Mouse (Mus musculus) natural killer cell, adult 2 months (primary cell): ENCODE measurements at regions not wholly inside any gene's neighbourhood (a gene's known extent, or its start where the extent isn't known, plus 50 kb on each side); places are given as distances from the start of the nearest gene placed in this dataset.
A peak's percentile ranks its signal among the peaks of the same experiment; 100 is the strongest.

Experiments
- DNase-seq, 2 experiments: peaks; one replicate each; pipeline ENCODE4 v3.0.0; 2022; ENCODE audit warnings: low spot score in 2 of 2

DNA sequence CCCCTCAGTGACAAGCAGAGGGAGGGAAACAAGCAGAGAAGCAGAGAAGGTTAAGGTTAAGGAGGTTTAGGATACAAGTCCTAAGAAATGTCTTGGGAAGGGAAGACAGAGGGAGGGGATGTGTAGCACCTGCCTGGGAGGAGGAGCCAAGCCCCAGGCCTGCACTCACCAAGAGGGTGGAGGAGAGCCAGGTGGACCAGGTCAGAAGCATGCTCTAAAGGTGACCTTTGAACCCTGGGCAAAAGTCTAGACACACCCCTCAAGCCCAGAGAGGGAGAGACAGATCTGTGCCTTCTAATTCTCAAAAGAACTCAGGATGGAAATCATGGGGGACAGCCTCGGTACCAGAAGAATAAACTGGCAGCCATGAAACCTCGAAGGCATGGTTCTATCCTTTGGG is 54.4 kb upstream of the Calm2 start:
- DNase-seq: no peak

GRCm38 (mm10) chr17:87501687-87502387 is 55.1 kb upstream of the Calm2 start:
- DNase-seq: no peak

GRCm38 (mm10) chr17:87502388-87503369 is 55.9 kb upstream of the Calm2 start:
- DNase-seq: no peak

GRCm38 (mm10) chr17:87503491-87503890 is 56.8 kb upstream of the Calm2 start:
- DNase-seq: no peak

DNA sequence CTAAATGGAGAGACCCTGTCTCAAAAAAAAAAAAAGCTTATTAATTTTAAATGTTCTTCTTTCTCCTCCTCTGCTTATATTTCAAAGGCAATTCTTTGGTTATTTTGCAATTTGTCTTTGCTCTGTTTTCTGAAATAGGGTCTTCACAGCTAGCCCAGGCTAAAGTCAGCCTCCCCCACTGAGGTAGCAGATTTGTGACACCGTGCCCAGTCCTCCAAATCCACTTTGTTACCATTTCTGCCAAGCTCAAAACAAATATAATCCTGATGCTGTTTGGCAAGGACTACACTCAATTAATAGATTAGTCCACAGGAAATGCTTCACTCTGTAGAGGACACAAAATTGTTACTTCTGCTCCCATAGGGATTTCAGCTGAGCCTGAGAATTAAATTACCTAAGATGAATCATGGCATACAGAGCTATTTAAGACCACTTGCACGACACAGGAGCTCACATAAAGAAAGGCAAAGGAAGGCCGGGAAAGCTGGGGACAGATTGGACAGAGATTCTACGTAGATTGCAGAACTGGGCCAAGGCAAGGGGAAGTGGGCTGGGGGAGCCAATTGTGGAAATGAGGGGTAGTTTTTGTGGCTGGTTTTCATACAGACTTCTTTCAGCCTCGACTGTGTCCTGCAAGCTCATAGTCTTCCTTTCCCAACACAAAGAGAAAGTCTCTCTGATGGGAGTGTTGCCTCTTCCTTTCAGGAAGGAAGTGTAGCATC is 58.4 kb upstream of the Calm2 start:
- no peak for DNase-seq

GRCm38 (mm10) chr17:87507848-87508247 is 61.1 kb upstream of the Calm2 start:
- DNase-seq: no peak

- DNase-seq: no peak
These were observed 62.0 kb upstream of the Calm2 start for GRCm38 (mm10) chr17:87508582-87509253.

DNA sequence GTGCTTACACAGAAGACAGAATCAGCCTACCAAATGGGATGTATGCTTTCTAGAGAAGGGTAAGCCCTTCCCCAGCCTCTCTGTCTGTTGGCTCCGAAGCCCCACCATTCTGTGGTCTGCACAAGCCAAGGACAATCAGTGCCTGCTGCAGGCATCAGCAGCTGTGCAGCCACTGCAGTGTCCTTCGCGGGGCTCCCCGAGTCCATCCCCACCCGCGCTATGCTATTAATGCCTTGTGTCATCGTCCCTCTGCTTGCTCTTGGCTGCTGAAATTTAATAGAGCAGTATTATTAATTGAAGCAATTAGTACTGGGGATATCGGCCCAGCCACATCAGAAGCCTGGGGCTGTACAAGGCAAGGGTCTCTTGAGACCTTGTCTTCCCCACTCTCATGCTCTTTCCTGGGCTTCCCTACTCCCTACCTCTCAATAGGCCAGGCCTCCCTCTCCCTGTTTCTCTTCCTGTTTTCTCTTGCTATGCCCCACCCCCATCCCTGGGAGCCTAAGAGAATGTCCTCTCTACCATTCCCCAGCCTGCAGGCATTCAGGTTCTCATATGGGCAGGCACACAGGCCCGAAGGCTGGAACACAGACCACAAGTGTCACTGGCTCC is 65.4 kb upstream of the Calm2 start:
- no peak for DNase-seq

DNA sequence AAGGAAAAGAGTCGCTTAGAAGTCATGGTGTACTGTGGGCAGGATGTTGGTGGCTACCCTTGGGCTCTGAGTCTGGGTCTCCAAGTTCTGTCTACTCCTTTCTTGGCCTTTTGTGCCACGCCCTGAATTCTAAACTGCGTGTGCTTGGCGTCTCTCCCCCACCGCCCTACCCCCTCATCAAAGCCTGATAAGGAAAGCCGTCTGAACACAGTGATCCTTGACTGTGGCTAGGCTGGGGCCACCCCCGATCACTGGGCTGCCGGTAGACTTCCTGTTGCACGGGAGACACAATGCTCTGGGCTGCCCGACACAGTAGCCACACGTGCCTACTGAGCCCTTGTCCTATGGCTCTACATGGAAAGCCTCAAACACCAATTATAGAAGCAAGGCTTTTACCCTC is 67.1 kb upstream of the Calm2 start:
- DNase-seq: peak in 1 of 2 experiments; percentile 21

GRCm38 (mm10) chr17:87514366-87515126 is 67.8 kb upstream of the Calm2 start:
- no peak for DNase-seq

DNA sequence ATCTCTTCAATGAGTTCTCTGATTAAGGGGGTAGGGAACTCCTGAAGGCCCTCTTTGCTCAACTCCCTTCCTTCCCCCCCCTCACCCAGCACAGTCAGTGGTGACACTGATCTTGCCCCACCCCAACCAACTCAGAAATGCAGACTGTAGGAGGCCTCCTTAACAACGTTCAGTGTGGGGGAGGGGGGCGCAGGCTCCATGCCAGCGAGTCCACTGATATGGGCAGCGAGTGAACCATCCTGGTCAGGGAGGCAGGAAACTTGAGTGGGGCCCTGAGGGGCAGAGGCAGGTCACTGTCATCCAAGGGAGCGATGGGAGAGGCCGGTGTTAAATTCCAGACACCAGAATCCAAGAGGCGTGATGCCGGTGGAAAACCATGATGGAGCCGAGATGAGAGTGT is 70.5 kb upstream of the Calm2 start:
- no peak for DNase-seq

- no peak for DNase-seq
These were observed 72.7 kb upstream of the Calm2 start for GRCm38 (mm10) chr17:87519454-87519853.

- no peak for DNase-seq
These were observed 74.1 kb upstream of the Calm2 start for GRCm38 (mm10) chr17:87520841-87521240.

DNA sequence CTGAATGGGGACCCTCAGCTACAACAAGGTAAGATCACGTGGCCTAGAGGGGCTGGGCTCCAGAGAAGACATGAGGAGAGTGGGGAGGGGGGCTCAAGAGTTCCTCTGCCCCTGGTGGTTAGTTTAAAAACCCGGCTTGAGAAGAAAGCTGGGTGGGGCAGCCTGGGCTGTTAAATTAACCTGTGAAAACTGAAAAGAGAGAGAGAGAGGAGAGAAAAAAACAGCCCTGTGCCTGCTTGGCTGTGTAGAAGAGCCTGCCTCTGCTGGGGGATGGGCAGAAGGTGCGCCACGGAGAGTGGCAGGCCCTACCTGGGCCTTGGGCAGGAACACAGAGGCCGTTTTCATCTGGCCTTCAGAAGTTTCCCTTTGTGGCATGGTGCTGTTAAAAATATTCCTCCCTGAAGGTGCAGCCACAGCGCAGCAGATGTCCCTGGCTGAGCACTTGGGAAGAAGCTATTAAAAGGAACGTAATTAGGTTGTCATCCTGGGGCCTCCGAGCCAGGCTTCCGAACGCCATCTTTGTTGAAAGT is 75.0 kb upstream of the Calm2 start:
- no peak for DNase-seq

GRCm38 (mm10) chr17:87522500-87523091 is 75.9 kb upstream of the Calm2 start:
- no peak for DNase-seq

DNA sequence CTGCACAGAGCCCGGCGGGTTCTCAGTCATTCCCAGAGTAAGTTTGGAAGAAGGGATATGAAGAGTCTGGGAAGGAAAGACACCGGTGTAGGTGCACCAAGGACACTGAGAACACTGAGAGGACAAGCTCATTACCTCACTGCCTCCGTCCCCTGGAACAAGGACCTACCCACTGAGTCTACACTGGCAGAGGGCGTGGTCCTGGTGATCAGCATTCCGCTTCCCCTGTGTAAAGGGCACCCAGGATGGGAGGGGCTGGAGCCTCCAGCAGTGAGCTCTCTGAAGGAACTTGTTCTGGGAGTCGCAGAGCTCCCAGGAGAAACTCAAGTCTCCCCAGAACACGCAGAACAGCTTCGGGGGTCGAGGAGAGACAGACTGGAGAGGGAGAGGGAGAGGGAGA is 76.9 kb upstream of the Calm2 start:
- no peak for DNase-seq

DNA sequence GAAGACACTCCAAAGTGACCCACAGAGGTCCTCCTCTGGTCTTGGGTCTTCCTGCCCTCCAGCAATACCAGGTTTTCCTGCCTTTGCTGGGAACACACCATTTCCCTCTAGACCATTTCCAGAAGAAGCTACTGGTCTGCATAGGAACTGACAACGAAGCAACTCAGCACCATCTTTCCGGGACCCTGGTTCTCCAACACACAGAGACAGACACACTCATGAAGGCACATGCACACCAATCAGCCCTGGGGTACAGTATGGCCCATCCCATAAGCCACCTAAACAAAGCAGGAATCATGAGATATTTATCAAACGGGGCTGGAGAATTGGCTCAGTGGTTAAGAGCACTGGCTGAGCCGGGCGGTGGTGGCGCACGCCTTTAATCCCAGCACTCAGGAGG is 80.4 kb upstream of the Calm2 start:
- DNase-seq: no peak

DNA sequence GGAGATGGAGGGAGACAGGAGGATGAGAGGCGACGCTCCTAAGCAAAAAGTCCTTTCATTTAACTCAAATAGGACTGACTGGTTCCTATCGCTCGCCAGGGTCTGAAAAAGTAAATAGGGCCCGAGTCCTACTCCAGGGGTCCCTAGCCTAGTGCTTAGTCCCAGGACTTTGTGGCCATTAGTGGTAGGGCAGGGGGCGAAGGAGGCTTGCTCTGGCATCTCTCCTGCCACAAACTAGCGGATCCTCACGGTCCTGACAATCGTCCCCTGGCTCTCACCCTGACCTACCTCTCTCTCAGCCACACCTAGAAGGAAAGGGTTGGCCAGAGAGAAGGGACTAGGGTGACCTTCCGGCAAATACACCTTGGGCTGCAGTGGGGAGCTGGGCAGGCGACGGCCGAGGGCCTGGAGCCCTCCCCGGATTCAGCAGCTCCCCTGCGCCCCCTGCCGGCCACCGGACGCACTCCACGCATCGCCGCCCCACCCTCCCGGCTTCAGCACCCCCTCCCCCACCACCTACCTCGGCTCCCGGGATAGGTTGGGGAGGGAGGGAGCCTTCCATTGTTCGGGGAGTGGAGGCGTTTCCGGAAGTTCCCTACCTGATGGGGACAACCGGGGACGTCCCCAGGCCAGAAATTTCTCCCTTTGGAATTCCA is 83.6 kb upstream of the Calm2 start:
- DNase-seq: peak; percentile 60 to 67

DNA sequence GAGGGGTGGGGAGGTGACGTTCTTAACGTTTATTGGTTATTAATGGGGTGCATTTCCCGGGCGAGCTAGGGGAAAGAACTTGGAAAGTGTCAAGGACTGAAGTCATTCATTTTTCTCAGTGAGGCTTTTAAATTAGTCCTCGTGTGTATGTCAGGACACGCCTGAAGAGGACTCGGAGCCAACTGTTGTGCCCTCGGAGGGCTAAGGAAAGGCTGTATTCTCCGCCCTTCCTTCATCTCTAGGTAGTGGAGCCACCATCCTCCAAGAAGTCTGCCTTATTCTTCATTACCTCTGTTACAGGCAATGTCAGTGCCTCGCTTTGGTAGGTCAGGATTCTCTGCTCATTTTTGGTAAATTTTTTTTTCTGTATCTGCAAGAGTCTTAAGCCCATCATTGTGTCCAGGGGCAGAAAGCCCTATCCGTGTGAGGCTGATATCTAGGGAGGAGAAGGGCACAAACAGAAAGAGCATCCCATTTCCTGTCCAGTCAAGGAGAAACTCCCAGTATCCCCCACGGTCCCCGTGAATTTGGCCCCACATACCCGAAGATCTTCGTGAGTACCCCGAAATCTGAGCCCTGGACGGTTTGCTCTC is 84.2 kb upstream of the Calm2 start:
- DNase-seq: no peak
